Mouse (Mus musculus) midbrain, embryonic 10.5 days (tissue): ENCODE results near the gene Olfr308. TPM values are rescaled to one million over a fixed set of nuclear protein-coding genes. Genes with fewer than 3 reads are reported as not detected.
"Not testable (repeated sequence)": the region's sequence is repeated elsewhere in the genome, so short reads cannot be mapped to it uniquely, and the experiment has no call there.

Experiments used
- DNase-seq: peaks from one replicate; pipeline ENCODE4 v3.0.0-alpha.2; 2017; ENCODE audit warnings: low spot score
- H3K27ac ChIP-seq: fragments of 300-500 bp; sonication (generic); replicated peaks from 2 replicates; pipeline ENCODE4 v1.5.1; 2016; ENCODE audit warnings: mild to moderate bottlenecking
- H3K27me3 ChIP-seq: fragments of 300-500 bp; sonication (generic); 2 replicates; pipeline ENCODE4 v1.6.1; 2016; ENCODE audit warnings: low read depth, mild to moderate bottlenecking; ENCODE audit not compliant: poor library complexity, severe bottlenecking
- H3K36me3 ChIP-seq: fragments of 300-500 bp; sonication (generic); 2 replicates; pipeline ENCODE4 v1.6.1; 2016; ENCODE audit warnings: mild to moderate bottlenecking, moderate library complexity
- H3K4me1 ChIP-seq: fragments of 300-500 bp; sonication (generic); 2 replicates; pipeline ENCODE4 v1.6.1; 2016
- H3K4me3 ChIP-seq: fragments of 300-500 bp; sonication (generic); 2 replicates; pipeline ENCODE4 v1.5.1; 2016; ENCODE audit warnings: mild to moderate bottlenecking, moderate library complexity
- H3K9me3 ChIP-seq: fragments of 300-500 bp; sonication (generic); replicated peaks from 2 replicates; pipeline ENCODE4 v1.6.1; 2016; ENCODE audit warnings: mild to moderate bottlenecking
- WGBS: fragments of 180-500 bp; shearing (Covaris S2); methylation state at CpG from one replicate; pipeline ENCODE4 v1.1.7; 2016; 5-methylcytosine and 5-hydroxymethylcytosine counted together
- microRNA-seq: library from miRNA; unstranded; fragments of <30 nt; microRNA quantifications from one replicate; pipeline ENCODE4, GENCODE M21; 2017
- polyA plus RNA-seq: library from polyadenylated mRNA; unstranded; fragments of >200 nt; fragmentation: Nextera tagmentation; extraction: Ambion mirVana; gene quantifications from 2 replicates; pipeline ENCODE4 v1.2.1, GENCODE M21; 2016

Olfr308 gene
- not detected in 2 replicates for polyA plus RNA-seq

- no peak within 1 kb of the TSS for H3K27ac ChIP-seq
- H3K27me3 ChIP-seq = no peaks in the 10 kb centered on the region
- no peak for DNase-seq
- no peaks in the 10 kb centered on the region for H3K4me1 ChIP-seq
- H3K9me3 ChIP-seq = no peaks in the 10 kb centered on the region
- H3K36me3 ChIP-seq = no peaks in the 10 kb centered on the region
- no peak within 1 kb of the TSS for H3K4me3 ChIP-seq
Measured at GRCm38 (mm10) chr7:86325530-86325929, at the start of gene Olfr308. Gene Olfr308, minus strand, starts transcription at chr7:86325630.

- Histone ChIP-seq H3K4me3 (no peak within 1 kb of the TSS), H3K9me3 (no peaks in the 10 kb centered on the region), H3K27me3 (no peaks in the 10 kb centered on the region), H3K27ac (no peak within 1 kb of the TSS), H3K4me1 (no peaks in the 10 kb centered on the region), H3K36me3 (no peaks in the 10 kb centered on the region)
- DNase-seq = no peak
- 90% methylated on average over 1 of the region's 1 CpGs for WGBS
Measured at GRCm38 (mm10) chr7:86366828-86367227, 41.4 kb upstream of the Olfr308 start, which contains the start of gene Olfr305. Gene Olfr305, minus strand, starts transcription at chr7:86366928.

- WGBS = 94% methylated on average over 9 of the region's 9 CpGs
- not testable (repeated sequence) for DNase-seq, H3K4me1 ChIP-seq
Measured at GRCm38 (mm10) chr7:86346296-86346695, 20.9 kb upstream of the Olfr308 start.

GRCm38 (mm10) chr7:86344253-86344652, 18.8 kb upstream of the Olfr308 start:
- DNase-seq = no peak
- Histone ChIP-seq H3K36me3 (no peaks in the 10 kb centered on the region), H3K27me3 (no peaks in the 10 kb centered on the region), H3K9me3 (no peaks in the 10 kb centered on the region), H3K27ac (no peak overlapping the region), H3K4me1 (no peaks in the 10 kb centered on the region), H3K4me3 (no peak overlapping the region)
- WGBS = 64% methylated on average over 3 of the region's 3 CpGs

More at GRCm38 (mm10) chr7:86346296-86346695, 20.9 kb upstream of the Olfr308 start:
- not testable (repeated sequence) for H3K4me3 ChIP-seq, H3K27me3 ChIP-seq, H3K36me3 ChIP-seq, H3K27ac ChIP-seq, H3K9me3 ChIP-seq

- Histone ChIP-seq H3K27ac (no peak overlapping the region), H3K36me3 (no peaks in the 10 kb centered on the region), H3K4me1 (no peaks in the 10 kb centered on the region), H3K4me3 (no peak overlapping the region), H3K27me3 (no peaks in the 10 kb centered on the region), H3K9me3 (no peaks in the 10 kb centered on the region)
- DNase-seq = no peak
- WGBS = 82% methylated on average over 14 of the region's 14 CpGs
Measured at GRCm38 (mm10) chr7:86342881-86343565, 17.6 kb upstream of the Olfr308 start.

GRCm38 (mm10) chr7:86337486-86337885, 12.1 kb upstream of the Olfr308 start, which contains the start of gene Olfr307:
Gene Olfr307, minus strand, starts transcription at chr7:86337586.
- Histone ChIP-seq H3K9me3 (no peaks in the 10 kb centered on the region), H3K27me3 (no peaks in the 10 kb centered on the region), H3K4me1 (no peaks in the 10 kb centered on the region), H3K27ac (no peak within 1 kb of the TSS), H3K36me3 (no peaks in the 10 kb centered on the region), H3K4me3 (no peak within 1 kb of the TSS)
- DNase-seq = no peak
- 84% methylated on average over 1 of the region's 1 CpGs for WGBS

GRCm38 (mm10) chr7:86321323-86321722, 4.1 kb downstream of the Olfr308 start:
- no peaks in the 10 kb centered on the region for H3K27me3 ChIP-seq
- no peak for DNase-seq
- no peak overlapping the region for H3K4me3 ChIP-seq
- H3K36me3 ChIP-seq = no peaks in the 10 kb centered on the region
- no peaks in the 10 kb centered on the region for H3K4me1 ChIP-seq
- no peak overlapping the region for H3K27ac ChIP-seq
- 96% methylated on average over 2 of the region's 2 CpGs for WGBS
- no peaks in the 10 kb centered on the region for H3K9me3 ChIP-seq

- no peak within 1 kb of the TSS for H3K27ac ChIP-seq
- no peak within 1 kb of the TSS for H3K4me3 ChIP-seq
- 82% methylated on average over 2 of the region's 2 CpGs for WGBS
- H3K36me3 ChIP-seq = no peaks in the 10 kb centered on the region
- H3K4me1 ChIP-seq = no peaks in the 10 kb centered on the region
- H3K27me3 ChIP-seq = no peaks in the 10 kb centered on the region
- no peak for DNase-seq
- no peaks in the 10 kb centered on the region for H3K9me3 ChIP-seq
Measured at GRCm38 (mm10) chr7:86313608-86314007, 11.8 kb downstream of the Olfr308 start, which contains the start of gene Olfr309. Gene Olfr309, minus strand, starts transcription at chr7:86313708.

- 96% methylated on average over 1 of the region's 1 CpGs for WGBS
- Histone ChIP-seq H3K4me3 (no peak within 1 kb of the TSS), H3K9me3 (no peaks in the 10 kb centered on the region), H3K36me3 (no peaks in the 10 kb centered on the region), H3K27ac (no peak within 1 kb of the TSS), H3K27me3 (no peaks in the 10 kb centered on the region), H3K4me1 (no peaks in the 10 kb centered on the region)
- no peak for DNase-seq
Measured at GRCm38 (mm10) chr7:86277072-86277471, 48.4 kb downstream of the Olfr308 start, which contains the start of gene Olfr310. Gene Olfr310, minus strand, starts transcription at chr7:86277172.

Small RNA genes lying within 50 kb of the gene (microRNA-seq; reads per million reads assigned to microRNA genes)
- gene Gm23192 = not detected

Other genes with a start within 250 kb of the Olfr308 start
- gene Vmn2r75, start 153.9 kb downstream of the Olfr308 start, polyA plus RNA-seq = not detected in 2 replicates
- gene Vmn2r76, start 79.3 kb downstream of the Olfr308 start, polyA plus RNA-seq = not detected in 2 replicates
- not detected in 2 replicates for gene Olfr310, start 48.5 kb downstream of the Olfr308 start, polyA plus RNA-seq
- not detected in 2 replicates for gene Olfr309, start 11.9 kb downstream of the Olfr308 start, polyA plus RNA-seq
- gene Olfr307, start 12.0 kb upstream of the Olfr308 start, polyA plus RNA-seq = not detected in 2 replicates
- gene Olfr305, start 41.3 kb upstream of the Olfr308 start, polyA plus RNA-seq = not detected in 2 replicates
- gene Olfr304, start 61.0 kb upstream of the Olfr308 start, polyA plus RNA-seq = not detected in 2 replicates
- not detected in 2 replicates for gene Olfr303, start 72.2 kb upstream of the Olfr308 start, polyA plus RNA-seq
- not detected in 2 replicates for gene Olfr301, start 78.2 kb upstream of the Olfr308 start, polyA plus RNA-seq
- not detected in 2 replicates for gene Olfr299, start 134.3 kb upstream of the Olfr308 start, polyA plus RNA-seq
- not detected in 2 replicates for gene Olfr298, start 166.9 kb upstream of the Olfr308 start, polyA plus RNA-seq
- not detected in 2 replicates for gene Olfr297, start 194.3 kb upstream of the Olfr308 start, polyA plus RNA-seq